Mouse (Mus musculus) T-helper 2 cell (primary cell): ENCODE results near the gene Mcemp1.

Source experiments
- in situ Hi-C: fragments of 300-600 bp; cut with MboI, MseI; formaldehyde crosslinking; loops from one replicate; pipeline ENCODE4 v1.15.1; 2025; ENCODE audit warnings: high pct_unique_total_duplicates

The Mcemp1 gene

GRCm38 (mm10) chr8:3665507-3665906 is at the start of gene Mcemp1:
Gene Mcemp1, plus strand, starts transcription at chr8:3665754.
- in situ Hi-C loops: no loop called here

DNA sequence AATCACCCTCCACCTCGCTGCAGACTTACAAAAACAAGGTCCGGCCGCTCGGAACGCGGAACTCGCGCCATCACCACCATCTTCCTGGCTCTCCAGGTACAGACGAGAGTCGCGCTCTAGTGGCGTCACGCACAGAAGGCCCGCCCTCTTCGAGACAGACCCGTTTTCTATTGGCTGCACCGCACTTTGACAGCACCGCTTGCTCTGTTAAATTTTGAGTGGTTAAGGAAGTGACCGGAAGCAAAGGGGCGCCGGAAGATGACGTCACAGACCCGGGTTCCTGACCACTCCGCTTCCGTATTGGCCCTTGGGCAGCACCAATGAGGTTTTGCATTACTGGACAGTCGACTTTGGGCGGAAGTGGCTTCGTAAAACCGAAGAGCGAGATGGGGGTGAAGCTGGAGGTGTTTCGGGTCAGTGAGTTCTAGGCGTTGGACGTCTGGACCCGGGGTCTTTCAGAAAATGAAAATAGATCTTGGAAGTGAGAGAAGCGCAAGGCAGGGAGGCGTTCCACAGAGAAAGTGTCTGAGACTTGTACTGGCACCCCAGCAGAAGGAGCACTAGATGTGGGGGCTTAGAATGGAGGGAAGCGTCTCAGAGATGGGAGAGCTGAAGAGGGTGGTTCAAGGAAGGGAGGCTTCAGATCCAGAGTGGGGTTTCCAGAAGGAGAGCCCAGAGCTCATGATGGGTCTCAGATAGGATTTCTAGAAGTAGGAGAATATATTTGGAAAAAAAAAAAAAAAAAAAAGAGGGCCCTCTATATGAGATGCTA is 44.2 kb upstream of the Mcemp1 start, which contains the start of the genes Xab2 and Pet100:
Xab2 (minus strand) TSS at position 118 of the 772 bp plus-strand sequence.
Pet100 (plus strand) TSS at position 350 of the 772 bp plus-strand sequence.
- in situ Hi-C loops: no loop called here

- in situ Hi-C loops: no loop called here
Measured at GRCm38 (mm10) chr8:3622119-3622518, 43.4 kb upstream of the Mcemp1 start.

- in situ Hi-C loops: no loop called here
Measured at GRCm38 (mm10) chr8:3625445-3625844, 40.1 kb upstream of the Mcemp1 start, which contains the start of gene Pcp2. Gene Pcp2, minus strand, starts transcription at chr8:3625545.

- in situ Hi-C loops: no loop called here
Measured at GRCm38 (mm10) chr8:3626971-3627370, 38.6 kb upstream of the Mcemp1 start.

- in situ Hi-C loops: no loop called here
Measured at GRCm38 (mm10) chr8:3628014-3628413, 37.5 kb upstream of the Mcemp1 start.

GRCm38 (mm10) chr8:3630647-3631477 is 34.7 kb upstream of the Mcemp1 start, which contains the start of gene Stxbp2:
Gene Stxbp2, plus strand, starts transcription at chr8:3630955.
- in situ Hi-C loops: loop anchor here (5.0 kb wide), 1 partner anchor 531 kb away; no protein-coding TSS in a partner anchor

DNA sequence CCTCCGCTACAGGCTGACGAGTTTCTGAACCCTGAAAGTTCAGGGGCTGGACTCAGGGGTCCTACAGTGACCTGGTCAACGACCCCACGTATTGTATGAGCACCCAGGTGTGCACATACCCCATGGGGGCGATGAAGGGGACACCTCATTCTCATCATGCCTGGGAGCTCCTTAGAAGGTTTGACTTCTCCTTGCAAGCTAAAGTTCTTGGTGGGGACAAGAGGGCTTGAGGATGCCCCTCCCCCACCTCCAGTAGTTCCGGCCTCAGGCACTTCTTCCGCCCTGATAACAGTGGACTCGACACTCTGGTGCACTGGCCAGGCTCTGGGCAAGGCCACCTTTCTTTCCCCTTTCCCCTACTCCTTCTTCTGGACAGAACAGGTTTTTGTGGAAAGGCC is 34.1 kb upstream of the Mcemp1 start:
- in situ Hi-C loops: loop anchor here (5.0 kb wide), 1 partner anchor 531 kb away; no protein-coding TSS in a partner anchor

GRCm38 (mm10) chr8:3645804-3646203 is 19.8 kb upstream of the Mcemp1 start:
- in situ Hi-C loops: no loop called here

GRCm38 (mm10) chr8:3646824-3647531 is 18.6 kb upstream of the Mcemp1 start:
- in situ Hi-C loops: no loop called here

DNA sequence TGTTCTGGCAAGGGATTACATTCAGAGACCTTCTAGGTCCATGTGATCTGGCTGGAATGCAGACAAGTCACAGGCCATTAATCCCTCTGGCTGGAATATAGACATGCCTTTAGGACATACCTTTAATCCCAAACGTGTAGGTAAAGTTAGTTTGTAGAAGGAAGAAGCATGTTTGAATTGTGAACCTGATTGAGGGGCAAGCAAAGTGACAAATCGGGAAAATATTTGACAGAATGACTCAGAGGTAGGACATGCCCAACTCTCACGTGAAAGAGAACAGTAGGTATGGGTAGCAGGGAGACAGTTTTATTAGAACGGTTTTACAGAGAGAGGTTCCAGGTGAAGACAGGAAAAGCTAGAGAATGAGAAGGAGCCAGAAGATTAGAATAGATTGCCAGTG is 18.0 kb upstream of the Mcemp1 start:
- in situ Hi-C loops: no loop called here

DNA sequence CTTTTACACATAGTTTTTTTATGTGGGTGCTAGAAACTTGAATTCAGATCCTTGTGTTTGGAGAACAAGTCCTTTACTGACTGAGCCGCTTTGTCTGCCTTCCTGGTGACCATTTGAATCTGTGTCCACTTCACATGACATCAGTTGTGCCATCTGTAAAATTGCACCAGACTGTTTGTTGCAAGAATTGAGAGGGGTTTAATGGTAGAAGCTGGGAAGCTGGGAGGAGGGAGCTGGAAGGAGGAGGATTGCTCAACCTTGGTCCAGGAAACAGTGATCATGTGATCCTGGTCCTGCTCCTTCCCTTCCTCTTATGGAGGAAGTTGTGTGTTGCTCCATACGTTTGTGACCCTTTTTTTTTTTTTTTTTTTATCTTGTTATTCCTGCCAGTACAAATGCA is 17.3 kb upstream of the Mcemp1 start:
- in situ Hi-C loops: no loop called here

- in situ Hi-C loops: no loop called here
Measured at GRCm38 (mm10) chr8:3648990-3649389, 16.6 kb upstream of the Mcemp1 start.

DNA sequence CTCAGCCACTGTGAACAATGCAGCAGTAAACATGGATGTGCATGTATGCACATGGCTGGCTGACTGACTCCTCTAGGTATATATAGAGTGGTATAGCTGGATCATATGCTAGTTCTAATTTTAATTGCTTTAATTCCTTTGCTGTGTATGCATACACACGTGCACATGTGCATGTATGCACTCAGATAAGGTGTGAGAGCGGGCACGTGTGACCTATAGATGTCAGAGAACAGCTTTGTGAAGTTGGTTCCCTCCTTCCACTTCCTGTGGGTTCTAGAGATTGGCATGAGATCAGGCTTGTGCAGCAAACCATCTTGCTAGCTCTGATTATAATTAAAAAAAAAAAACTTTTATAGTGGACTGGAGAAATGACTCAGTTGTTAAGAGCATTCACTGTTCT is 12.7 kb upstream of the Mcemp1 start:
- in situ Hi-C loops: no loop called here

GRCm38 (mm10) chr8:3654726-3655508 is 10.6 kb upstream of the Mcemp1 start:
- in situ Hi-C loops: no loop called here

DNA sequence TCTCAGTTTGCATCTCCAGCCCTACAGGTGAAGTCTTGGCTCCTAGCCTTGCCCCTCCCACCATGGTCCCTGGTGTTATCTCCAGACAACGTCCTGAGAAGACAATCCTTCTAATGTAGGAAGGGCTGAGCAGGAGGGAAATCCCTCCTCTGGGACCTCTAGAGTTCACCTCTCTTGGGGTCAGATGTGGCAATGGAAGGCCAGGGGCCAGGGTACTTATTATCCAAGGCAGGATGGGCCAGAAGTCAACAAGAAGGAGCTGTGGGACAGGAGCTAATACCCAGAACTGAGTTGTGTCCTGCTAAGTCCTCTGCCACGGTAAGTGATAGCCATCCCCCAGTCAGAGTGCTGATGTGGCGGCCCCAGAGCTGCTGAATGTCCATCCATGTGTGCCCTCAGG is 10.0 kb upstream of the Mcemp1 start, which contains the start of gene Retn:
Retn (plus strand) TSS at position 245 of the 400 bp plus-strand sequence.
- in situ Hi-C loops: no loop called here

DNA sequence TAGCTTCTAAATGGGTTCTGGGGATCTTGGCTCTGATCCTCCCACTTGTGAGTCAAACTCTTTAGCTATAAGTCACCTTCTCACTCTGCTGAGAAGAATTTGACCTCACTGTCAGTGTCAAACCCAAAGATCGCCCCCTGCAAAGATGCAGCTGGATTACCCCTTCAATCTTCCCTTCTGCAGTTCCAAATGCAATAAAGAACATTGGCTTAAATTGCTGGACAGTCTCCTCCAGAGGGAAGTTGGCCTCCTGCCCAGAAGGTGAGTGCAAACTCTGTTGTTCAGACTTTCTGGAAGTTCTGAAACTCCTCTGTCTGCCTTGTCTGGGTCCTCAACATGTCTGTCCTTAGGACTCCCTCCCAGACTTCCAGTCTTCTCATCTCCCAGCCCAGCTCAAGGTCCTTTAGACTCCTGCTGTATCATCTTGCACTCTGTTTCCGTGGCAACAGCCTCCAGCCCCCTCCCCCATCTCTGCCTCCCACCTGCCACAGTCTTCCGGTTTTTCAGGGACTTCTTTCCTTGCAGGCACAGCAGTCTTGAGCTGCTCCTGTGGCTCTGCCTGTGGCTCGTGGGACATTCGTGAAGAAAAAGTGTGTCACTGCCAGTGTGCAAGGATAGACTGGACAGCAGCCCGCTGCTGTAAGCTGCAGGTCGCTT is 8.7 kb upstream of the Mcemp1 start:
- in situ Hi-C loops: no loop called here

DNA sequence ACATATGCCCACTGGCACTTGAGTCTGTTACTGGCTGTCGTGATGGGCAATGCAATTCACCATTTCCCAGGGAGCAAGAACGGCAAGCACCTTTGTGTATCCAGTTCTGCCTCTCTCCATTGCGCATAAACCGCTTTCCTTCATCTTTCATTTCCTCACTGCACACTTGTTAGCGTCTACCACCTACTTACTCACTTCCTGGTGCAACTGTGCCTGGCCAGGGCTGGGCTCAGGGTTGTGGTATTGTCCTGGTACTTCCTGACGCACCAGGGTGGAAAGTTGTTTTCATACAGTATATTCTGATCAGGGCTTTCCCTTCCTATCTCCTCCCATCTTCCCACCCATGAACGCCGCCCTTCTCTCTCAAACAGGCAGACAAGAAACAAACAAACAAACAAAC is 4.7 kb upstream of the Mcemp1 start:
- in situ Hi-C loops: no loop called here

DNA sequence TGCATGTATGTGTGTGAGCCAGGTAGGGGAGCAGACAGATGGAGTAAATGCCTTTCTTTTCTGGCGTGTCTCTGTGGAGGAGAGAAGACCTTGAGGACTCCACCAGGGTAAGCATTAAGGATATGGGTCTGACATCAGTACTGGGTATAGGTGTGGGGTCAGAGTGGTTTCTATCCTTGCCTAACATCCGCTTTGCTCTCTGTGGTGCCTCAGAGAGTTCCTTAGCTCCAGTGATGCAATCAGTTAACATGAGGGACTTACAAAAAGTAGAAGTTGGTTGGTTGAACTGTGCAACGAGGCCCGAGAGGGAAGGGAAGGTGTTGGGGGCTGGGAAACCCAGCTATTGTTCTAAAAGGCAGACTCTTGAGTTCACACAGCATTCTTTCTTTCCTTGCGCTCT is 1.1 kb upstream of the Mcemp1 start:
- in situ Hi-C loops: no loop called here

DNA sequence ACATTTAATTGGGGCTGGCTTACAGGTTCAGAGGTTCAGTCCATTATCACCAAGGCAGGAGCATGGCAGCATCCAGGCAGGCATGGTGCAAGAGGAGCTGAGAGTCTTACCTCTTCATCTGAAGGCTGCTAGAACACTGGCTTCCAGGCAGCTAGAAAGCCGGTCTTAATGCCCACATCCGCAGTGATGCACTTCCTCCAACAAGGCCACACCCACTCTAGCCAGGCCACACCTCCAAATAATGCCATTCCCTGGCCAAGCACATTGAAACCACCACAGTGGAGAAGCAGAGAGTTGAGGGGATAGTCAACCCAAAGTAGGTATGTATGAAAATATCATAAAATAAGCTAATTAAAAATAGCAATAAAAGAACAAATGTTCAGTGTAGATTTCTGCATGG is 4.8 kb downstream of the Mcemp1 start:
- in situ Hi-C loops: loop anchor here (5.0 to 10.0 kb wide), 3 partner anchors 33 to 446 kb away; partner anchors contain the start of gene Pex11g
